In the genomic region with DNA sequence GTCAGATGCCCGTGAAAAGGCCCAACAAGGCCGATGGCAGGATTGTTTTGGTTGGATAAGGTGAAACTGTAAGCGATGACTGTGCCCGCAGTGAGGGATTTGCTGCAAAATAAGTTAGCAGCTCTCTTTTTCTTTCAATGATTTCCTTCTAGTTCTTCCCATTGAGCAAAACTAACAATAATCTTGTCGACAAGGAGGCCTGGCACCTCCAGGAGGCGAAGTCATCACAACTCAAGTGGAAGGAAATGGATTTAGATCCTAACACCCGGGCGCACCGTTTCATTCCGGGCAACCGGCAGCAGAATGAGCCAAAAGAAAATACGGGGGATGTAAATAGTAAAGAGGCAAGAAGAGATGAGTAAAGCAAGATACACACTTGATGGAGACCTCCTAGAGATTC, we compare ENCODE assay signal across 23 mouse cellular contexts.
DNase-seq lines count a peak whose midpoint lies in the region; ATAC-seq and TF ChIP-seq lines count a peak whose summit lies in the region.
"Had no signal": no experiment of that assay in that cellular context is flagged by ENCODE, and none has a peak within 500 bp of the region (broad histone marks: within the 10 kb centered on the region; RNA-seq: fewer than 3 reads in every experiment).

No protein-coding gene starts in this region.

- H3K4me1 ChIP-seq in midbrain, postnatal 0 days (ENCODE audit: insufficient read depth, low read length) = no peaks in the 10 kb centered on the region
- peaks cover 6% of the 10 kb centered on the region; the same call in 1 of the 2 replicates for H3K4me1 ChIP-seq in midbrain, embryonic 13.5 days (replicated peaks)
- H3K4me1 ChIP-seq: embryonic facial prominence, embryonic 13.5 days; heart, embryonic 15.5 days; kidney, embryonic 15.5 days had no signal

- H3K27me3 ChIP-seq in midbrain, postnatal 0 days (ENCODE audit: insufficient read depth, low read length) = no peaks in the 10 kb centered on the region
- H3K27me3 ChIP-seq in midbrain, embryonic 13.5 days = no peaks in the 10 kb centered on the region
- H3K27me3 ChIP-seq: CH12.LX; embryonic facial prominence, embryonic 13.5 days; heart, embryonic 15.5 days; kidney, embryonic 15.5 days; Patski had no signal

- no peak overlapping the region for H3K4me2 ChIP-seq in midbrain, postnatal 0 days (ENCODE audit: low read depth, low read length, poor library complexity, severe bottlenecking)
- no peak overlapping the region for H3K4me2 ChIP-seq in midbrain, embryonic 13.5 days (replicated peaks)
- H3K4me2 ChIP-seq: embryonic facial prominence, embryonic 13.5 days; heart, embryonic 11.5 days; heart, embryonic 15.5 days; hindbrain, embryonic 14.5 days; kidney, embryonic 15.5 days had no signal

- DNase-seq in cerebellum, adult 18-20 months = peak; percentile 44 to 52
- DNase-seq in cerebellum, adult 8-10 months = no peak
- peak; percentile 25 for DNase-seq in midbrain, postnatal 0 days (ENCODE audit: low spot score)
- peak; percentile 72 for DNase-seq in cerebellum, adult 9-11 months
- DNase-seq in cerebellum, postnatal 36 days = peak; percentile 41 to 49
- DNase-seq in gastrocnemius, postnatal 25 days = no peak
- no peak for DNase-seq in spleen, adult 18-20 months
- DNase-seq: adrenal gland, postnatal 14 days; gastrocnemius, adult 2 months; heart, adult 18-20 months; heart, postnatal 14 days; kidney, adult 2 months had no signal

- WGBS in midbrain, postnatal 0 days = 81% methylated on average over 12 of the region's 12 CpGs
- 67% methylated on average over 12 of the region's 12 CpGs for WGBS in midbrain, embryonic 13.5 days

- no peak overlapping the region for H3K9ac ChIP-seq in midbrain, postnatal 0 days (replicated peaks; ENCODE audit: low read length, poor library complexity, severe bottlenecking)
- no peak overlapping the region for H3K9ac ChIP-seq in midbrain, embryonic 13.5 days (replicated peaks)
- H3K9ac ChIP-seq: embryonic facial prominence, embryonic 13.5 days; heart, embryonic 15.5 days; hindbrain, embryonic 14.5 days; kidney, embryonic 15.5 days had no signal

- no peaks in the 10 kb centered on the region for H3K36me3 ChIP-seq in midbrain, postnatal 0 days (ENCODE audit: insufficient read depth, low read length)
- no peaks in the 10 kb centered on the region for H3K36me3 ChIP-seq in midbrain, embryonic 13.5 days
- H3K36me3 ChIP-seq: embryonic facial prominence, embryonic 13.5 days; heart, embryonic 15.5 days; kidney, embryonic 15.5 days had no signal

- no peak overlapping the region for H3K4me3 ChIP-seq in midbrain, postnatal 0 days (ENCODE audit: low read depth, low read length)
- H3K4me3 ChIP-seq in midbrain, embryonic 13.5 days (replicated peaks) = no peak overlapping the region
- H3K4me3 ChIP-seq: embryonic facial prominence, embryonic 13.5 days; gastrocnemius, adult 2 months; heart, embryonic 15.5 days; kidney, embryonic 15.5 days had no signal

- H3K27ac ChIP-seq in midbrain, postnatal 0 days (ENCODE audit: low read depth, low read length) = no peak overlapping the region
- H3K27ac ChIP-seq in midbrain, embryonic 13.5 days = no peak overlapping the region
- H3K27ac ChIP-seq: embryonic facial prominence, embryonic 13.5 days; gastrocnemius, adult 2 months; heart, embryonic 15.5 days; hindbrain, embryonic 14.5 days; kidney, embryonic 15.5 days had no signal

- no peaks in the 10 kb centered on the region for H3K9me3 ChIP-seq in midbrain, postnatal 0 days (ENCODE audit: low read length)
- H3K9me3 ChIP-seq in midbrain, embryonic 13.5 days = no peaks in the 10 kb centered on the region
- H3K9me3 ChIP-seq: embryonic facial prominence, embryonic 13.5 days; heart, embryonic 15.5 days; kidney, embryonic 15.5 days had no signal

- no peak for TF ChIP-seq CTCF in midbrain, postnatal 0 days (IDR thresholded peaks at IDR 0.05)

- ATAC-seq in midbrain, postnatal 0 days (ENCODE audit: low FRiP score) = no peak
- ATAC-seq in midbrain, embryonic 13.5 days = no peak
- ATAC-seq: activated CD4-positive, CD25-positive, alpha-beta regulatory T cell, adult 4 months; forebrain, embryonic 14.5 days; intestine, embryonic 16.5 days; Patski had no signal

Comparison
In these comparisons a context has a peak if more than half of its experiments do, and no peak if none do; other contexts are left out.
1. DNase-seq: peak in cerebellum, adult 18-20 months (2 of 2), midbrain, postnatal 0 days (single experiment), cerebellum, adult 9-11 months (single experiment) and cerebellum, postnatal 36 days (2 of 2); none in cerebellum, adult 8-10 months (single experiment), gastrocnemius, postnatal 25 days (single experiment) and spleen, adult 18-20 months (0 of 2).